Mouse (Mus musculus): ENCODE measurements around the gene Cfap44.

DNA sequence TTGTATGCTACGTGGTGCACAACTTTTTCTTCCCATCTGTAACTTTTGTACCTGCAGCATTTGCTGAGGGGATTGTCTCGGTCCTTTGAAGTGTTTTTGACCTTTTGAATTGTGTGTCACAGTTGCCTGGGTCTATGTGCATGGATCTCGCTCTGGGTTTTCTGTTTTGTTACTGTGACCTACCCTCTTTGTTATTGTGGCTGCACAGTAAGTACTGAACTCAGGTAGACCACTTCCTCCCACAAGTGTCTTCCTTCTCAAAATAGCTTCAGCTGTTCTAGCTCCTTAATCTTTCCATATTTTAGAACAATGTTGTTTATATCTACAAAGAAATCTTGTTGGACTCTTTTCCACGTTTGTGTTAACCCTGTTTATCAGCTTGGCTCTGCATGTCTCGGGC is 66.3 kb downstream of the Cfap44 start:
- TF ChIP-seq CTCF (IDR thresholded peaks at IDR 0.05; ENCODE audit: insufficient read depth, low read length) (no peak), POLR2A (IDR thresholded peaks at IDR 0.05; ENCODE audit: borderline replicate concordance, extremely low read depth, low read depth, low read length) (no peak)

Measured in lung, adult 2 months (tissue).